Comparison of ENCODE assay signal across 9 mouse cellular contexts in the genomic region with DNA sequence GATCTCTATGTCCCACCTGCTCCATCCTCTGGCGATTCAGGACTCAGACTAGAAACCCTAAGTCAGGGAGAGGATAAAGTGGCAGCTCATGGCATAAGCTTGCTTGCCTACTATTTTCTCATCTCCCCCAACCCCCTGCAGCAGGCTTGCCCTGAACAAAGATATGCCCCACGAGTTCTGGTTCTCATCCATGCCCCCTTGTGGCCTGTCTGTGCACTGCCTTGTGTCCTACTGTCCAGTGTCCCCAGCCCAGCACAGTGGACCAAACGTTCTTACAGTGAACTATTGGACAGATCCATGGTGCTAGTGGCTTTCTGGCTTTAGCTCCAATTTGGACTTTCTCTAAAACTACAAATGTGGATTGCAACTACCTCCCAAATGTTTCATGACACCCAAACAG. TPM values are rescaled to one million over a fixed set of nuclear protein-coding genes. Genes with fewer than 3 reads are reported as not detected.
DNase-seq lines count a peak whose midpoint lies in the region; ATAC-seq and TF ChIP-seq lines count a peak whose summit lies in the region.
"Had no signal": no experiment of that assay in that cellular context is flagged by ENCODE, and none has a peak within 500 bp of the region (broad histone marks: within the 10 kb centered on the region; RNA-seq: fewer than 3 reads in every experiment).

No protein-coding gene starts in this region.

- TF ChIP-seq POLR2A in thymus, adult 2 months (IDR thresholded peaks at IDR 0.05; ENCODE audit: control insufficient read depth, extremely low read depth, insufficient read depth, low read length, poor library complexity): no peak

- no peaks in the 10 kb centered on the region for H3K36me3 ChIP-seq in heart, embryonic 11.5 days (ENCODE audit: control insufficient read depth, insufficient read depth, low read length)
- no peaks in the 10 kb centered on the region for H3K36me3 ChIP-seq in thymus, adult 2 months (ENCODE audit: control insufficient read depth, insufficient read depth, low read length)
- H3K36me3 ChIP-seq in liver, embryonic 14.5 days (replicated peaks; ENCODE audit: control insufficient read depth, insufficient read depth, low read depth): no peaks in the 10 kb centered on the region
- peaks cover 8% of the 10 kb centered on the region; the same call in 1 of the 2 replicates for H3K36me3 ChIP-seq in limb, embryonic 10.5 days
- H3K36me3 ChIP-seq: hindbrain, embryonic 15.5 days had no signal

- ATAC-seq in heart, embryonic 11.5 days (replicated peaks; ENCODE audit: insufficient number of reproducible peaks, low FRiP score, low TSS enrichment): no peak
- no peak for ATAC-seq in liver, embryonic 14.5 days (ENCODE audit: insufficient read depth)

- H3K27ac ChIP-seq in heart, embryonic 11.5 days (ENCODE audit: low read depth, low read length): no peak overlapping the region
- no peak overlapping the region for H3K27ac ChIP-seq in thymus, adult 2 months (ENCODE audit: control insufficient read depth, insufficient read depth, low read length)
- H3K27ac ChIP-seq in liver, embryonic 14.5 days: no peak overlapping the region
- no peak overlapping the region for H3K27ac ChIP-seq in limb, embryonic 10.5 days
- H3K27ac ChIP-seq: hindbrain, embryonic 15.5 days had no signal

- H3K4me1 ChIP-seq in heart, embryonic 11.5 days (ENCODE audit: control insufficient read depth, insufficient read depth, low read length): no peaks in the 10 kb centered on the region
- H3K4me1 ChIP-seq in thymus, adult 2 months (replicated peaks; ENCODE audit: control insufficient read depth, insufficient read depth, low read length): no peaks in the 10 kb centered on the region
- H3K4me1 ChIP-seq in liver, embryonic 14.5 days (replicated peaks; ENCODE audit: control insufficient read depth in 2 of 2, insufficient read depth in 2 of 2, low read length in 1 of 2): no peaks in the 10 kb centered on the region
- H3K4me1 ChIP-seq in limb, embryonic 10.5 days: peaks cover 42% of the 10 kb centered on the region
- H3K4me1 ChIP-seq: hindbrain, embryonic 15.5 days had no signal

- H3K9me3 ChIP-seq in heart, embryonic 11.5 days (replicated peaks; ENCODE audit: control insufficient read depth, low read length): no peaks in the 10 kb centered on the region
- no peaks in the 10 kb centered on the region for H3K9me3 ChIP-seq in liver, embryonic 14.5 days (ENCODE audit: control insufficient read depth, low read length)
- H3K9me3 ChIP-seq in limb, embryonic 10.5 days (replicated peaks): no peaks in the 10 kb centered on the region
- H3K9me3 ChIP-seq: hindbrain, embryonic 15.5 days had no signal

- DNase-seq in heart, adult 18-20 months: peak; percentile 24 to 73
- DNase-seq in thymus, adult 2 months: peak; percentile 9
- no peak for DNase-seq in thymus, postnatal 14 days
- peak; percentile 57 to 67 for DNase-seq in cerebellum, postnatal 14 days
- DNase-seq in liver, embryonic 14.5 days (ENCODE audit: low read depth in 3 of 3, low spot score in 3 of 3): no peak
- no peak for DNase-seq in frontal cortex, postnatal 25 days (ENCODE audit: low spot score in 2 of 2)
- no peak for DNase-seq in limb, embryonic 10.5 days (ENCODE audit: low spot score)

- no peak overlapping the region for H3K4me3 ChIP-seq in heart, embryonic 11.5 days (ENCODE audit: low read depth, low read length)
- no peak overlapping the region for H3K4me3 ChIP-seq in thymus, adult 2 months (ENCODE audit: control insufficient read depth, insufficient read depth, low read length)
- H3K4me3 ChIP-seq in liver, embryonic 14.5 days (ENCODE audit: insufficient read depth in 1 of 2, low read depth in 2 of 2, low read length in 2 of 2): no peak overlapping the region
- no peak overlapping the region for H3K4me3 ChIP-seq in limb, embryonic 10.5 days
- H3K4me3 ChIP-seq: hindbrain, embryonic 15.5 days had no signal

- TF ChIP-seq EP300 in liver, embryonic 14.5 days (IDR thresholded peaks at IDR 0.05; ENCODE audit: low read depth): no peak

- H3K4me2 ChIP-seq in heart, embryonic 11.5 days: no peak overlapping the region
- H3K4me2 ChIP-seq in liver, embryonic 14.5 days (ENCODE audit: low read depth): no peak overlapping the region
- H3K4me2 ChIP-seq: hindbrain, embryonic 15.5 days had no signal

- H3K9ac ChIP-seq in heart, embryonic 11.5 days (ENCODE audit: low read depth, low read length): no peak overlapping the region
- H3K9ac ChIP-seq in liver, embryonic 14.5 days (replicated peaks): no peak overlapping the region
- H3K9ac ChIP-seq: hindbrain, embryonic 15.5 days had no signal

- no peaks in the 10 kb centered on the region for H3K27me3 ChIP-seq in heart, embryonic 11.5 days (ENCODE audit: control insufficient read depth, insufficient read depth, low read length)
- no peaks in the 10 kb centered on the region for H3K27me3 ChIP-seq in thymus, adult 2 months (ENCODE audit: control insufficient read depth, insufficient read depth, low read length)
- H3K27me3 ChIP-seq in liver, embryonic 14.5 days (ENCODE audit: control insufficient read depth, insufficient read depth, low read length): no peaks in the 10 kb centered on the region
- no peaks in the 10 kb centered on the region for H3K27me3 ChIP-seq in limb, embryonic 10.5 days (ENCODE audit: low read depth, poor library complexity, severe bottlenecking)
- H3K27me3 ChIP-seq: hindbrain, embryonic 15.5 days had no signal

- no peak for TF ChIP-seq CTCF in thymus, adult 2 months (IDR thresholded peaks at IDR 0.05; ENCODE audit: borderline replicate concordance, control insufficient read depth, extremely low read depth, insufficient read depth, low read length, poor library complexity)
- peak; percentile 75 for TF ChIP-seq CTCF in liver, embryonic 14.5 days (IDR thresholded peaks at IDR 0.05; ENCODE audit: low read depth)

- 56% methylated on average over 3 of the region's 3 CpGs for WGBS in heart, embryonic 11.5 days (ENCODE audit: insufficient replicate concordance)
- 56% methylated on average over 3 of the region's 3 CpGs for WGBS in thymus, adult 2 months
- WGBS in liver, embryonic 14.5 days (ENCODE audit: insufficient replicate concordance): 36% methylated on average over 3 of the region's 3 CpGs
- WGBS in limb, embryonic 10.5 days: 66% methylated on average over 3 of the region's 3 CpGs

RNA-seq across cellular contexts. Expression of a gene that starts 50.7 kb away (rescaled TPM):
- 10 to 100 TPM; 27.9 to 30.7 TPM for total RNA-seq in heart, adult 18-20 months (2021)
- 1.8 and 1.9 TPM in 2 replicates for polyA plus RNA-seq in heart, embryonic 11.5 days (2014; fragmentation: Nextera tagmentation; extraction: Ambion mirVana)
- 0.38 and 0.46 TPM in 2 replicates for polyA plus RNA-seq in thymus, adult 2 months (2012; rRNA removed)
- 0.57 and 1.4 TPM in 2 replicates for polyA plus RNA-seq in liver, embryonic 14.5 days (2012; rRNA removed)
- polyA plus RNA-seq in liver, embryonic 14.5 days (2014; fragmentation: Nextera tagmentation; extraction: Ambion mirVana): 6.7 and 6.9 TPM in 2 replicates
- polyA plus RNA-seq in limb, embryonic 10.5 days (2016; fragmentation: Nextera tagmentation; extraction: Ambion mirVana): 7.0 and 7.1 TPM in 2 replicates

Comparison
In these comparisons a context has a peak if more than half of its experiments do, and no peak if none do; other contexts are left out.
1. DNase-seq: peak in heart, adult 18-20 months (2 of 2), thymus, adult 2 months (single experiment) and cerebellum, postnatal 14 days (2 of 2); none in thymus, postnatal 14 days (single experiment), liver, embryonic 14.5 days (0 of 3), frontal cortex, postnatal 25 days (0 of 2) and limb, embryonic 10.5 days (single experiment).